Mouse (Mus musculus): Measurements from ENCODE around the gene Pin4. TPM values are rescaled to one million over a fixed set of nuclear protein-coding genes. Genes with fewer than 3 reads are reported as not detected.
"Not testable (repeated sequence)": the region's sequence is repeated elsewhere in the genome, so short reads cannot be mapped to it uniquely, and the experiment has no call there.

The Pin4 gene
- polyA plus RNA-seq, 2 experiments, result 45.2 to 59.5 TPM

- DNase-seq (ENCODE audit: low read depth in 3 of 3, low spot score in 3 of 3) (no peak), ATAC-seq (ENCODE audit: insufficient read depth) (no peak)
- Histone ChIP-seq H3K9ac (replicated peaks) (no peak overlapping the region), H3K4me2 (ENCODE audit: low read depth) (no peak overlapping the region), H3K36me3 (replicated peaks; ENCODE audit: control insufficient read depth, insufficient read depth, low read depth) (no peaks in the 10 kb centered on the region), H3K9me3 (ENCODE audit: control insufficient read depth, low read length) (no peaks in the 10 kb centered on the region), H3K4me3 (ENCODE audit: insufficient read depth in 1 of 2, low read depth in 2 of 2, low read length in 2 of 2) (no peak overlapping the region), H3K27ac (no peak overlapping the region), H3K27me3 (ENCODE audit: control insufficient read depth, insufficient read depth, low read length) (no peaks in the 10 kb centered on the region), H3K4me1 (replicated peaks; ENCODE audit: control insufficient read depth in 2 of 2, insufficient read depth in 2 of 2, low read length in 1 of 2) (no peaks in the 10 kb centered on the region; a peak in 1 of 4 replicates)
- no peak for TF ChIP-seq EP300 (IDR thresholded peaks at IDR 0.05; ENCODE audit: low read depth)
- no peak for TF ChIP-seq CTCF (IDR thresholded peaks at IDR 0.05; ENCODE audit: low read depth)
- WGBS (ENCODE audit: insufficient replicate concordance), result 51% methylated on average over 5 of the region's 5 CpGs
Observed at GRCm38 (mm10) chrX:102082340-102082739, 36.9 kb upstream of the Pin4 start.

DNA sequence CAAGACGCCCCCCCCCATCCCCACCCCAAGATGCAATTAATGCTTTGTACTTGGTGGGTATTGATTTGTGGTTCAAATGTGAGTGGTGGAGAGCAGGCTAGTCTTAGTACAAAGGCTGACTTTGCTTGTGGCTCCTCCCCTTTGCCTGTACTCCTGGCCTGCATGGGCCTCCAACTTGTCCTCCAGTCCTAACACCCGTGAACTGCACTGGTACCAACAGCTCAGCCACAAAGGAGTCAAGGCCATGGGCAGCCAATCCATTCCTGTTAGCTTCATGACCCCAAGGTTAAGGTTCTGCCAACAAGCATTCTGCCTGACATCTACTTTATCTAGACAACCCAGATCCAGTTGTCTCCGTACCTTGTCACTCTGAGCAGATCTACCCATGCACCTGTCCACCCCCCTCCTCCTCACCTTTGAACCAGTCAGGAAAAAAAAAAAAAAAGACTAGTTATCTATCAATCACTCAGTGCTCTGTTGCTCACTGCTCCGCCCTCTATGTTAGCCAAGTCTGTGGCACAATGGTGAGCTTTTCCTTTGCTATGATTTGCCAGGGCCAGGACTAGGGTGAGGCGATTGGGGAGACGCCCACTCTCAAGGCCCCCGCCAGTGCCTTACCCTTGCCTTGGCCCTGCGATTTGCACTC lies 33.3 kb upstream of the Pin4 start:
- Histone ChIP-seq H3K4me3 (ENCODE audit: insufficient read depth in 1 of 2, low read depth in 2 of 2, low read length in 2 of 2) (no peak overlapping the region), H3K27ac (no peak overlapping the region), H3K4me2 (ENCODE audit: low read depth) (no peak overlapping the region), H3K9me3 (ENCODE audit: control insufficient read depth, low read length) (no peaks in the 10 kb centered on the region), H3K36me3 (replicated peaks; ENCODE audit: control insufficient read depth, insufficient read depth, low read depth) (no peaks in the 10 kb centered on the region), H3K27me3 (ENCODE audit: control insufficient read depth, insufficient read depth, low read length) (no peaks in the 10 kb centered on the region), H3K4me1 (replicated peaks; ENCODE audit: control insufficient read depth in 2 of 2, insufficient read depth in 2 of 2, low read length in 1 of 2) (no peaks in the 10 kb centered on the region; a peak in 1 of 4 replicates), H3K9ac (replicated peaks) (no peak overlapping the region)
- ATAC-seq (ENCODE audit: insufficient read depth) (0 out of 2 replicates have a peak, but pooled peaks have one; percentile 41), DNase-seq (ENCODE audit: low read depth in 3 of 3, low spot score in 3 of 3) (no peak)
- TF ChIP-seq CTCF (IDR thresholded peaks at IDR 0.05; ENCODE audit: low read depth), result no peak
- TF ChIP-seq EP300 (IDR thresholded peaks at IDR 0.05; ENCODE audit: low read depth), result no peak
- WGBS (ENCODE audit: insufficient replicate concordance), result 50% methylated on average over 8 of the region's 8 CpGs

- DNase-seq (ENCODE audit: low read depth in 3 of 3, low spot score in 3 of 3) (no peak), ATAC-seq (ENCODE audit: insufficient read depth) (no peak)
- Histone ChIP-seq H3K4me1 (replicated peaks; ENCODE audit: control insufficient read depth in 2 of 2, insufficient read depth in 2 of 2, low read length in 1 of 2) (no peaks in the 10 kb centered on the region; a peak in 1 of 4 replicates), H3K27ac (no peak overlapping the region), H3K9me3 (ENCODE audit: control insufficient read depth, low read length) (no peaks in the 10 kb centered on the region), H3K4me2 (ENCODE audit: low read depth) (no peak overlapping the region), H3K36me3 (replicated peaks; ENCODE audit: control insufficient read depth, insufficient read depth, low read depth) (no peaks in the 10 kb centered on the region), H3K4me3 (ENCODE audit: insufficient read depth in 1 of 2, low read depth in 2 of 2, low read length in 2 of 2) (no peak overlapping the region), H3K9ac (replicated peaks) (no peak overlapping the region), H3K27me3 (ENCODE audit: control insufficient read depth, insufficient read depth, low read length) (no peaks in the 10 kb centered on the region)
- 38% methylated on average over 3 of the region's 3 CpGs for WGBS (ENCODE audit: insufficient replicate concordance)
- TF ChIP-seq EP300 (IDR thresholded peaks at IDR 0.05; ENCODE audit: low read depth) (no peak), CTCF (IDR thresholded peaks at IDR 0.05; ENCODE audit: low read depth) (no peak)
Observed at GRCm38 (mm10) chrX:102090605-102091004, 28.6 kb upstream of the Pin4 start.

- WGBS (ENCODE audit: insufficient replicate concordance), result 48% methylated on average over 7 of the region's 7 CpGs
- ATAC-seq (ENCODE audit: insufficient read depth), result no peak
Observed at GRCm38 (mm10) chrX:102094381-102094904, 24.8 kb upstream of the Pin4 start.

GRCm38 (mm10) chrX:102101886-102102285 lies 17.4 kb upstream of the Pin4 start:
- Histone ChIP-seq H3K4me1 (replicated peaks; ENCODE audit: control insufficient read depth in 2 of 2, insufficient read depth in 2 of 2, low read length in 1 of 2) (peaks cover 3 to 21% of the 10 kb centered on the region in 2 experiments; a peak in 3 of 4 replicates), H3K27ac (no peak overlapping the region), H3K9me3 (ENCODE audit: control insufficient read depth, low read length) (no peaks in the 10 kb centered on the region), H3K9ac (replicated peaks) (no peak overlapping the region), H3K36me3 (replicated peaks; ENCODE audit: control insufficient read depth, insufficient read depth, low read depth) (no peaks in the 10 kb centered on the region), H3K27me3 (ENCODE audit: control insufficient read depth, insufficient read depth, low read length) (no peaks in the 10 kb centered on the region), H3K4me3 (ENCODE audit: insufficient read depth in 1 of 2, low read depth in 2 of 2, low read length in 2 of 2) (no peak overlapping the region), H3K4me2 (ENCODE audit: low read depth) (no peak overlapping the region)
- DNase-seq (ENCODE audit: low read depth in 3 of 3, low spot score in 3 of 3) (no peak), ATAC-seq (ENCODE audit: insufficient read depth) (no peak)
- WGBS (ENCODE audit: insufficient replicate concordance), result 57% methylated on average over 7 of the region's 7 CpGs
- TF ChIP-seq CTCF (IDR thresholded peaks at IDR 0.05; ENCODE audit: low read depth) (no peak), EP300 (IDR thresholded peaks at IDR 0.05; ENCODE audit: low read depth) (no peak)

More at GRCm38 (mm10) chrX:102094381-102094904, 24.8 kb upstream of the Pin4 start:
- Histone ChIP-seq H3K27me3 (ENCODE audit: control insufficient read depth, insufficient read depth, low read length) (no peaks in the 10 kb centered on the region), H3K4me1 (replicated peaks; ENCODE audit: control insufficient read depth in 2 of 2, insufficient read depth in 2 of 2, low read length in 1 of 2) (no peaks in the 10 kb centered on the region), H3K4me3 (ENCODE audit: insufficient read depth in 1 of 2, low read depth in 2 of 2, low read length in 2 of 2) (no peak overlapping the region), H3K4me2 (ENCODE audit: low read depth) (no peak overlapping the region), H3K27ac (no peak overlapping the region), H3K36me3 (replicated peaks; ENCODE audit: control insufficient read depth, insufficient read depth, low read depth) (no peaks in the 10 kb centered on the region), H3K9me3 (ENCODE audit: control insufficient read depth, low read length) (no peaks in the 10 kb centered on the region), H3K9ac (replicated peaks) (no peak overlapping the region)
- TF ChIP-seq CTCF (IDR thresholded peaks at IDR 0.05; ENCODE audit: low read depth), result no peak
- no peak for TF ChIP-seq EP300 (IDR thresholded peaks at IDR 0.05; ENCODE audit: low read depth)
- no peak for DNase-seq (ENCODE audit: low read depth in 3 of 3, low spot score in 3 of 3)

GRCm38 (mm10) chrX:102103830-102104229 lies 15.4 kb upstream of the Pin4 start:
- WGBS (ENCODE audit: insufficient replicate concordance), result 35% methylated on average over 2 of the region's 2 CpGs
- ATAC-seq (ENCODE audit: insufficient read depth); H3K4me3 ChIP-seq (ENCODE audit: insufficient read depth in 1 of 2, low read depth in 2 of 2, low read length in 2 of 2); H3K27me3 ChIP-seq (ENCODE audit: control insufficient read depth, insufficient read depth, low read length); H3K9ac ChIP-seq (replicated peaks); H3K9me3 ChIP-seq (ENCODE audit: control insufficient read depth, low read length); H3K36me3 ChIP-seq (replicated peaks; ENCODE audit: control insufficient read depth, insufficient read depth, low read depth): not testable (repeated sequence)
- peak in 1 of 3 experiments; percentile 13 for DNase-seq (ENCODE audit: low read depth in 3 of 3, low spot score in 3 of 3)
- H3K4me1 ChIP-seq (replicated peaks; ENCODE audit: control insufficient read depth in 2 of 2, insufficient read depth in 2 of 2, low read length in 1 of 2), result peaks cover 3 to 21% of the 10 kb centered on the region in 2 experiments; a peak in 3 of 4 replicates
- H3K4me2 ChIP-seq (ENCODE audit: low read depth), result peak overlapping the region; percentile 43
- H3K27ac ChIP-seq, result peak overlapping the region; percentile 46

- not testable (repeated sequence) for DNase-seq (ENCODE audit: low read depth in 3 of 3, low spot score in 3 of 3); H3K4me3 ChIP-seq (ENCODE audit: insufficient read depth in 1 of 2, low read depth in 2 of 2, low read length in 2 of 2); H3K9ac ChIP-seq (replicated peaks); H3K9me3 ChIP-seq (ENCODE audit: control insufficient read depth, low read length); H3K4me1 ChIP-seq (replicated peaks; ENCODE audit: control insufficient read depth in 2 of 2, insufficient read depth in 2 of 2, low read length in 1 of 2); H3K36me3 ChIP-seq (replicated peaks; ENCODE audit: control insufficient read depth, insufficient read depth, low read depth); H3K27me3 ChIP-seq (ENCODE audit: control insufficient read depth, insufficient read depth, low read length); H3K27ac ChIP-seq; H3K4me2 ChIP-seq (ENCODE audit: low read depth); ATAC-seq (ENCODE audit: insufficient read depth)
- 52% methylated on average over 5 of the region's 5 CpGs for WGBS (ENCODE audit: insufficient replicate concordance)
Observed at GRCm38 (mm10) chrX:102109349-102109748, 9.9 kb upstream of the Pin4 start.

Data from liver, embryonic 14.5 days (tissue).